Mouse (Mus musculus) stomach, embryonic 14.5 days (tissue): ENCODE results near the gene Dgka. TPM values are rescaled to one million over a fixed set of nuclear protein-coding genes. Genes with fewer than 3 reads are reported as not detected.
"Not testable (repeated sequence)": the region's sequence is repeated elsewhere in the genome, so short reads cannot be mapped to it uniquely, and the experiment has no call there.

Experiments used
- ATAC-seq: fragments of 200-750 bp; cut with Nextera tagmentation; 2 replicates; pipeline ENCODE4 v1.8.0; 2017; ENCODE audit warnings: low read depth, moderate TSS enrichment; ENCODE audit not compliant: insufficient number of reproducible peaks, insufficient read depth, low FRiP score
- H3K27ac ChIP-seq: fragments of 300-500 bp; sonication (generic); 2 replicates; pipeline ENCODE4 v1.5.1; 2014; ENCODE audit warnings: mild to moderate bottlenecking, low read length, moderate library complexity, mixed read lengths
- H3K27me3 ChIP-seq: fragments of 300-500 bp; sonication (generic); 2 replicates; pipeline ENCODE4 v1.6.1; 2014; ENCODE audit warnings: low read length, control low read depth, mixed read lengths; ENCODE audit not compliant: control insufficient read depth, insufficient read depth
- H3K36me3 ChIP-seq: fragments of 300-500 bp; sonication (generic); 2 replicates; pipeline ENCODE4 v1.6.1; 2014; ENCODE audit warnings: mild to moderate bottlenecking, control low read depth, low read length, moderate library complexity, mixed read lengths; ENCODE audit not compliant: control insufficient read depth, insufficient read depth
- H3K4me1 ChIP-seq: fragments of 300-500 bp; sonication (generic); 2 replicates; pipeline ENCODE4 v1.6.1; 2014; ENCODE audit warnings: low read length, control low read depth, mixed read lengths; ENCODE audit not compliant: control insufficient read depth, insufficient read depth
- H3K4me2 ChIP-seq: fragments of 300-500 bp; sonication (generic); replicated peaks from 2 replicates; pipeline ENCODE4 v1.6.1; 2014; ENCODE audit warnings: low read depth, low read length, control low read depth
- H3K4me3 ChIP-seq: fragments of 300-500 bp; sonication (generic); 2 replicates; pipeline ENCODE4 v1.5.1; 2014; ENCODE audit warnings: low read depth, low read length, control low read depth
- H3K9ac ChIP-seq: fragments of 300-500 bp; sonication (generic); replicated peaks from 2 replicates; pipeline ENCODE4 v1.6.1; 2014; ENCODE audit warnings: low read depth, mild to moderate bottlenecking, control low read depth, low read length, moderate library complexity, mixed read lengths
- H3K9me3 ChIP-seq: fragments of 300-500 bp; sonication (generic); 2 replicates; pipeline ENCODE4 v1.6.1; 2016; ENCODE audit warnings: low read depth, low read length, control low read depth; ENCODE audit not compliant: control insufficient read depth
- WGBS: fragments of 180-500 bp; shearing (Covaris S2); extraction: QIAGEN DNeasy Blood & Tissue Kit; methylation state at CpG from one replicate; pipeline ENCODE4 v1.1.7; 2014; 5-methylcytosine and 5-hydroxymethylcytosine counted together
- polyA plus RNA-seq: library from polyadenylated mRNA; unstranded; fragments of >200 nt; fragmentation: Nextera tagmentation; extraction: Ambion mirVana; gene quantifications from 2 replicates; pipeline ENCODE4 v1.2.1, GENCODE M21; 2014

The Dgka gene
- polyA plus RNA-seq, 1 experiment from 2014 or later, result 17.9 TPM

- H3K4me1 ChIP-seq, result no peaks in the 10 kb centered on the region
- no peak for ATAC-seq
- H3K4me2 ChIP-seq, result no peak overlapping the region
- WGBS, result 87% methylated on average over 19 of the region's 19 CpGs
- H3K36me3 ChIP-seq, result no peaks in the 10 kb centered on the region
- H3K9me3 ChIP-seq, result no peaks in the 10 kb centered on the region
- H3K27ac ChIP-seq, result no peak overlapping the region
- no peaks in the 10 kb centered on the region for H3K27me3 ChIP-seq
- no peak overlapping the region for H3K4me3 ChIP-seq
- no peak overlapping the region for H3K9ac ChIP-seq
Observed at GRCm38 (mm10) chr10:128715559-128716537, 28.8 kb downstream of the Dgka start.

GRCm38 (mm10) chr10:128711318-128711717 lies 33.3 kb downstream of the Dgka start:
- H3K4me3 ChIP-seq, H3K27ac ChIP-seq, ATAC-seq, H3K27me3 ChIP-seq, H3K4me1 ChIP-seq, H3K9ac ChIP-seq, H3K36me3 ChIP-seq, H3K4me2 ChIP-seq, H3K9me3 ChIP-seq: not testable (repeated sequence)
- 93% methylated on average over 7 of the region's 7 CpGs for whole genome bisulfite sequencing

GRCm38 (mm10) chr10:128705317-128705693 lies 39.4 kb downstream of the Dgka start:
- Histone ChIP-seq H3K9ac (peak overlapping the region; percentile 7), H3K27ac (peak overlapping the region; percentile 34; the same call in 1 of the 2 replicates), H3K4me1 (peaks cover 12% of the 10 kb centered on the region; the same call in 1 of the 2 replicates), H3K4me3 (peak overlapping the region; percentile 64), H3K36me3 (peaks cover 22% of the 10 kb centered on the region), H3K4me2 (peak overlapping the region; percentile 63), H3K9me3 (no peaks in the 10 kb centered on the region), H3K27me3 (no peaks in the 10 kb centered on the region)
- 8% methylated on average over 11 of the region's 11 CpGs for WGBS
- no peak; the same call in 1 of the 2 replicates for ATAC-seq

- Histone ChIP-seq H3K36me3 (peaks cover 24% of the 10 kb centered on the region), H3K9me3 (no peaks in the 10 kb centered on the region), H3K27ac (peak within 1 kb of the TSS; percentile 92), H3K4me1 (peaks cover 12% of the 10 kb centered on the region; the same call in 1 of the 2 replicates), H3K9ac (peak within 1 kb of the TSS; percentile 70), H3K27me3 (no peaks in the 10 kb centered on the region), H3K4me3 (peak within 1 kb of the TSS; percentile 64), H3K4me2 (peak within 1 kb of the TSS; percentile 63)
- peak; percentile 93 for ATAC-seq
- WGBS, result under 1% methylated on average over 61 of the region's 62 CpGs
Observed at GRCm38 (mm10) chr10:128704491-128705316, 40.0 kb downstream of the Dgka start, which contains the start of gene Cdk2. Gene Cdk2 (minus strand): TSS chr10:128705031.

GRCm38 (mm10) chr10:128703895-128704294 lies 40.8 kb downstream of the Dgka start, which contains the start of gene Pmel:
Gene Pmel (plus strand): TSS chr10:128704195.
- Histone ChIP-seq H3K4me1 (peaks cover 12% of the 10 kb centered on the region; the same call in 1 of the 2 replicates), H3K27me3 (no peaks in the 10 kb centered on the region), H3K36me3 (peaks cover 32% of the 10 kb centered on the region), H3K4me2 (peak within 1 kb of the TSS; percentile 63), H3K27ac (peak within 1 kb of the TSS; percentile 92), H3K9me3 (no peaks in the 10 kb centered on the region), H3K4me3 (peak within 1 kb of the TSS; percentile 64), H3K9ac (peak within 1 kb of the TSS; percentile 70)
- WGBS, result 12% methylated on average over 4 of the region's 4 CpGs
- ATAC-seq, result no peak

- no peak for ATAC-seq
- Histone ChIP-seq H3K36me3 (peaks cover 40% of the 10 kb centered on the region), H3K9me3 (no peaks in the 10 kb centered on the region), H3K27ac (no peak overlapping the region), H3K4me1 (peaks cover 12% of the 10 kb centered on the region; the same call in 1 of the 2 replicates), H3K4me2 (no peak overlapping the region), H3K9ac (no peak overlapping the region), H3K27me3 (no peaks in the 10 kb centered on the region), H3K4me3 (no peak overlapping the region)
- WGBS, result 72% methylated on average over 6 of the region's 6 CpGs
Observed at GRCm38 (mm10) chr10:128702328-128703007, 42.2 kb downstream of the Dgka start.

GRCm38 (mm10) chr10:128700712-128701111 lies 43.9 kb downstream of the Dgka start:
- H3K4me1 ChIP-seq, result peaks cover 12% of the 10 kb centered on the region; the same call in 1 of the 2 replicates
- H3K4me2 ChIP-seq, result no peak overlapping the region
- peaks cover 40% of the 10 kb centered on the region for H3K36me3 ChIP-seq
- no peaks in the 10 kb centered on the region for H3K27me3 ChIP-seq
- H3K9me3 ChIP-seq, result no peaks in the 10 kb centered on the region
- no peak for ATAC-seq
- WGBS, result 83% methylated on average over 5 of the region's 5 CpGs
- H3K9ac ChIP-seq, result no peak overlapping the region
- H3K27ac ChIP-seq, result no peak overlapping the region
- no peak overlapping the region for H3K4me3 ChIP-seq
